Mouse (Mus musculus): ENCODE measurements around the gene Mink1.

The Mink1 gene

GRCm38 (mm10) chr11:70635601-70636000 is 72.9 kb downstream of the Mink1 start:
- no peak for DNase-seq (ENCODE audit: low spot score)

- DNase-seq (ENCODE audit: low spot score) = no peak
Observed at GRCm38 (mm10) chr11:70637764-70638163, 75.1 kb downstream of the Mink1 start.

- no peak for DNase-seq (ENCODE audit: low spot score)
Observed at GRCm38 (mm10) chr11:70638293-70638692, 75.6 kb downstream of the Mink1 start.

GRCm38 (mm10) chr11:70638714-70639278 is 76.1 kb downstream of the Mink1 start, which contains the start of gene Gp1ba:
Gene Gp1ba (plus strand): TSS chr11:70639122.
- no peak for DNase-seq (ENCODE audit: low spot score)

- DNase-seq (ENCODE audit: low spot score) = no peak
Observed at GRCm38 (mm10) chr11:70639976-70640375, 77.3 kb downstream of the Mink1 start.

GRCm38 (mm10) chr11:70641241-70641640 is 78.6 kb downstream of the Mink1 start:
- DNase-seq (ENCODE audit: low spot score) = no peak

GRCm38 (mm10) chr11:70643051-70643450 is 80.4 kb downstream of the Mink1 start:
- DNase-seq (ENCODE audit: low spot score) = no peak

- DNase-seq (ENCODE audit: low spot score) = no peak
Observed at GRCm38 (mm10) chr11:70644564-70645103, 82.0 kb downstream of the Mink1 start.

- no peak for DNase-seq (ENCODE audit: low spot score)
Observed at GRCm38 (mm10) chr11:70645461-70646258, 83.0 kb downstream of the Mink1 start.

- peak; percentile 63 for DNase-seq (ENCODE audit: low spot score)
Observed at GRCm38 (mm10) chr11:70646259-70646555, 83.5 kb downstream of the Mink1 start.

- peak; percentile 97 for DNase-seq (ENCODE audit: low spot score)
Observed at GRCm38 (mm10) chr11:70646691-70647650, 84.3 kb downstream of the Mink1 start, which contains the start of the genes Rnf167 and Slc25a11. Gene Rnf167 (plus strand): TSS chr11:70647235. Gene Slc25a11 (minus strand): TSS chr11:70647479.

- peak; percentile 66 for DNase-seq (ENCODE audit: low spot score)
Observed at GRCm38 (mm10) chr11:70647716-70648420, 85.2 kb downstream of the Mink1 start.

GRCm38 (mm10) chr11:70648512-70648911 is 85.8 kb downstream of the Mink1 start:
- DNase-seq (ENCODE audit: low spot score) = no peak

- no peak for DNase-seq (ENCODE audit: low spot score)
Observed at GRCm38 (mm10) chr11:70649185-70649734, 86.6 kb downstream of the Mink1 start.

- no peak for DNase-seq (ENCODE audit: low spot score)
Observed at GRCm38 (mm10) chr11:70650322-70651175, 87.9 kb downstream of the Mink1 start.

- no peak for DNase-seq (ENCODE audit: low spot score)
Observed at GRCm38 (mm10) chr11:70651391-70651790, 88.7 kb downstream of the Mink1 start.

GRCm38 (mm10) chr11:70652029-70652883 is 89.6 kb downstream of the Mink1 start:
- DNase-seq (ENCODE audit: low spot score) = no peak

GRCm38 (mm10) chr11:70652884-70653344 is 90.2 kb downstream of the Mink1 start:
- DNase-seq (ENCODE audit: low spot score) = no peak
